Mouse (Mus musculus): ENCODE results near the gene Prrt4. TPM values are rescaled to one million over a fixed set of nuclear protein-coding genes. Genes with fewer than 3 reads are reported as not detected.
"Not testable (repeated sequence)": the region's sequence is repeated elsewhere in the genome, so short reads cannot be mapped to it uniquely, and the experiment has no call there.

The Prrt4 gene
- polyA plus RNA-seq, 1 experiment from 2014 or later: not detected

DNA sequence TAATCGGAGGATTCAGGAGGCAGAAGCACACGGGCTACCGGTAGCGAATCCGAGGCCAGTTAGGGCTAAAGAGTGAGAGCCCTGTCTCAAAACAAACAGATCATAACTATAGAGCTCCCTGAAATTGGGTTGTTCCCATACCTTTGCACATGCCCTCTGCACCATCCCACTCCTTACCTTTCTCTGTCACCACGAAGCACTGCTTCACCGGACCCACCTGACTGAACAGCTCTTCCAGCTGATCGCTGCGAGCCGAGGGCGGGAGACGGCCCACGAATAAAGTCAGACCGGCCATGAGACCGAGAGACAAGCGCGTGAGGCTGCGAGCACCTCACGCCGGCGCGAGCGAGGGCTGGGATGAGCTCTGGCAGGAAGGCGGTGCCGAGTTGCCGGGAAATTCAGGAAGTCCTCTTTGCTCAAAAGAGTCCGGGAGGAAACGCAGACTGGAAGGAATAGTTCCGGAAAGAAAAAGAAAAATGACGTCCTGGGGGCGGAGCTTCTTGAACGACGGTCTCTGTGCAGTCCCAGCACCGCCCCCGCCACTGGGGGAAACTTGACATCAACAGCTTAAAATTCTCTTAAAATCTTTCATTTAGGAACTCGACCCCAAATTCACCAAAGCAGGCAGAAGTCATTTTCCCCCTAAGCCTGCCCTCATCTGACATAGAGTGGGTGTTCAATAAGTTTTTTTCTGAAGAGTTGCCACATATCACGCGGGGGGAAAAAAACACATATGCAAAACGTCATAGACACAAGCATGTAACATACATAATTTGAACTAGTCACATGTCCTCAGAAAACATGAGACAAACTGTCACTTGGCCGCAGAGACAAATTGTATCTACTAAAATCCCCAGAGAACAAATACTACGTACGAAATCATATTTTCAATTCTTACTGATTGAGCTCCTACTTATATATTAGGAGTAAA, 14.8 kb downstream of the Prrt4 start, which contains the start of gene Rbm28:
Gene Rbm28, minus strand, starts transcription at position 693 of the 931 bp plus-strand sequence.
- peaks cover 10% of the 10 kb centered on the region for H3K4me1 ChIP-seq (ENCODE audit: insufficient read depth)
- peak within 1 kb of the TSS; percentile 75 for H3K4me3 ChIP-seq (ENCODE audit: low read depth, low read length)
- peaks cover 26% of the 10 kb centered on the region for H3K27me3 ChIP-seq (ENCODE audit: insufficient read depth, low read length)
- 7% methylated on average over 42 of the region's 42 CpGs for WGBS (ENCODE audit: insufficient replicate concordance)
- no peaks in the 10 kb centered on the region for H3K9me3 ChIP-seq (ENCODE audit: low read length)
- H3K36me3 ChIP-seq (replicated peaks; ENCODE audit: insufficient read depth, low read length): peaks cover 5% of the 10 kb centered on the region; the same call in 1 of the 2 replicates
- H3K27ac ChIP-seq (ENCODE audit: low read depth): no peak within 1 kb of the TSS; the same call in 1 of the 2 replicates
- H3K9ac ChIP-seq (replicated peaks): peak within 1 kb of the TSS; percentile 73
- peak; percentile 89 for ATAC-seq
- peak within 1 kb of the TSS; percentile 85 for H3K4me2 ChIP-seq (ENCODE audit: low read depth, low read length)
- peak; percentile 85 for DNase-seq
- TF ChIP-seq EP300 (IDR thresholded peaks at IDR 0.05; ENCODE audit: low read depth): no peak
- no peak for TF ChIP-seq CTCF (IDR thresholded peaks at IDR 0.05; ENCODE audit: low read depth)

DNA sequence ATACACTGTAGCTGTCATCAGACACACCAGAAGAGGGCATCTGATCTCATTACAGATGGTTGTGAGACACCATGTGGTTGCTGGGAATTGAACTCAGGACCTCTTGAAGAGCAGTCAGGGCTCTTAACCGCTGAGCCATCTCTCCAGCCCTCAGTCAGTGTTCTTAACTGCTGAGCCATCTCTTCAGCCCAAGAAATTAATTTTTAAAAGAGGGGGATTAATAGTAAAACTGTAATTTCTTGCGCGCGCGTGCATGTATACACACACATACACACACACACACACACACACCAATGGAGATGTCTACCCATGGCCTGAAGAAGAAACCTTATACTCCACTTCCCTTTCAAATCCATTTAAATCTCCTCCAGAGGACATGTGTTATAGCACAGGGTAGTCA, 18.1 kb downstream of the Prrt4 start:
- H3K36me3 ChIP-seq (replicated peaks; ENCODE audit: insufficient read depth, low read length): peaks cover 24% of the 10 kb centered on the region
- H3K27ac ChIP-seq (ENCODE audit: low read depth); H3K4me2 ChIP-seq (ENCODE audit: low read depth, low read length); H3K4me1 ChIP-seq (ENCODE audit: insufficient read depth); DNase-seq; H3K9ac ChIP-seq (replicated peaks); H3K4me3 ChIP-seq (ENCODE audit: low read depth, low read length); H3K27me3 ChIP-seq (ENCODE audit: insufficient read depth, low read length); ATAC-seq; H3K9me3 ChIP-seq (ENCODE audit: low read length): not testable (repeated sequence)
- WGBS (ENCODE audit: insufficient replicate concordance): 96% methylated on average over 5 of the region's 5 CpGs

DNA sequence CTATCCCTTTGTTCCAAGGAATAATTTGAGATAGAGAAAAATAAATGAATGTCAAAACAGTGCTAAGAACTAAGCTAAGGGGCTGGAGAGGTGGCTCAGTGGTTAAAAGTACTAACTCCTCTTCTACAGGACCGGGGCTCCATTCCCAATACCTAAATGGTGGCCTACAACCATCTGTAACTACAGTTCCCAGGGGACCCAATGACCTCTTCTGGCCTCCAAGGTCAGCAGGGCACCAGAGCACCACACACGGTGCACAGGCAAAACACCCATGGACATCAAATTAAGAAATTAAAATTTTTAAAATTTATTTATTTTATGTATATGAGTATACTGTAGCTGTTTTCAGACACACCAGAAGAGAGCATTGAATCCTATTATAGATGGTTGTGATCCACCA, 18.6 kb downstream of the Prrt4 start:
- WGBS (ENCODE audit: insufficient replicate concordance): 89% methylated on average over 2 of the region's 2 CpGs
- H3K9me3 ChIP-seq (ENCODE audit: low read length): no peaks in the 10 kb centered on the region
- H3K27me3 ChIP-seq (ENCODE audit: insufficient read depth, low read length): no peaks in the 10 kb centered on the region
- H3K4me2 ChIP-seq (ENCODE audit: low read depth, low read length): no peak overlapping the region
- peaks cover 10% of the 10 kb centered on the region for H3K4me1 ChIP-seq (ENCODE audit: insufficient read depth)
- TF ChIP-seq EP300 (IDR thresholded peaks at IDR 0.05; ENCODE audit: low read depth): no peak
- no peak for ATAC-seq
- H3K27ac ChIP-seq (ENCODE audit: low read depth): no peak overlapping the region
- no peak overlapping the region for H3K9ac ChIP-seq (replicated peaks)
- peaks cover 26% of the 10 kb centered on the region for H3K36me3 ChIP-seq (replicated peaks; ENCODE audit: insufficient read depth, low read length)
- no peak overlapping the region for H3K4me3 ChIP-seq (ENCODE audit: low read depth, low read length)
- no peak for DNase-seq

DNA sequence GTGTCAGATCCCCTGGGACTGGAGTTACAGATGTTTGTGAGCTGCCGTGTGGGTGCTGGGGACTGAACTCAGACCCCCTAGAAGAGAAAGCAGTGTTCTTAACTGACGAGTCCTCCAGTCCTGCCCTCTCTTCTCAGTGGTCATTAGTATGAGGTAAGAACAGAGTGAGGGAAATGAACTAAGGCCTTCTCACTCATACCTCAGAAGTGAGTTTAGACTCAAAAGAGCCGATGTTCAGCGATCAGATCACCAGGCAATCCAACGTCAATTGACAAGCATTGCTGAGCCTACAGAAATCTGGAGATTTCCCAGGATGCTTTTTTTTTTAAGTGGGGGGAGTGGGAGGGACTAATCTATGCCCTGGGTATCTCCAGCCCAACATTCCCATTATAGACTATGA, 23.1 kb downstream of the Prrt4 start:
- Histone ChIP-seq H3K27me3 (ENCODE audit: insufficient read depth, low read length) (no peaks in the 10 kb centered on the region), H3K9ac (replicated peaks) (no peak overlapping the region), H3K4me3 (ENCODE audit: low read depth, low read length) (no peak overlapping the region), H3K4me2 (ENCODE audit: low read depth, low read length) (no peak overlapping the region), H3K27ac (ENCODE audit: low read depth) (no peak overlapping the region), H3K9me3 (ENCODE audit: low read length) (no peaks in the 10 kb centered on the region), H3K36me3 (replicated peaks; ENCODE audit: insufficient read depth, low read length) (peaks cover 54% of the 10 kb centered on the region), H3K4me1 (ENCODE audit: insufficient read depth) (no peaks in the 10 kb centered on the region)
- TF ChIP-seq EP300 (IDR thresholded peaks at IDR 0.05; ENCODE audit: low read depth) (no peak), CTCF (IDR thresholded peaks at IDR 0.05; ENCODE audit: low read depth) (no peak)
- DNase-seq (no peak), ATAC-seq (no peak)
- WGBS (ENCODE audit: insufficient replicate concordance): 86% methylated on average over 5 of the region's 5 CpGs

GRCm38 (mm10) chr6:29150001-29150400, 29.4 kb downstream of the Prrt4 start:
- Histone ChIP-seq H3K4me2 (ENCODE audit: low read depth, low read length) (no peak overlapping the region), H3K27me3 (ENCODE audit: insufficient read depth, low read length) (no peaks in the 10 kb centered on the region), H3K36me3 (replicated peaks; ENCODE audit: insufficient read depth, low read length) (peaks cover 27% of the 10 kb centered on the region), H3K4me3 (ENCODE audit: low read depth, low read length) (no peak overlapping the region), H3K4me1 (ENCODE audit: insufficient read depth) (0 out of 2 replicates have a peak, but pooled peaks cover 2% of the 10 kb centered on the region), H3K9ac (replicated peaks) (no peak overlapping the region), H3K27ac (ENCODE audit: low read depth) (no peak overlapping the region), H3K9me3 (ENCODE audit: low read length) (no peaks in the 10 kb centered on the region)
- TF ChIP-seq EP300 (IDR thresholded peaks at IDR 0.05; ENCODE audit: low read depth) (no peak), CTCF (IDR thresholded peaks at IDR 0.05; ENCODE audit: low read depth) (no peak)
- ATAC-seq (no peak), DNase-seq (no peak)
- WGBS (ENCODE audit: insufficient replicate concordance): 74% methylated on average over 1 of the region's 1 CpGs

DNA sequence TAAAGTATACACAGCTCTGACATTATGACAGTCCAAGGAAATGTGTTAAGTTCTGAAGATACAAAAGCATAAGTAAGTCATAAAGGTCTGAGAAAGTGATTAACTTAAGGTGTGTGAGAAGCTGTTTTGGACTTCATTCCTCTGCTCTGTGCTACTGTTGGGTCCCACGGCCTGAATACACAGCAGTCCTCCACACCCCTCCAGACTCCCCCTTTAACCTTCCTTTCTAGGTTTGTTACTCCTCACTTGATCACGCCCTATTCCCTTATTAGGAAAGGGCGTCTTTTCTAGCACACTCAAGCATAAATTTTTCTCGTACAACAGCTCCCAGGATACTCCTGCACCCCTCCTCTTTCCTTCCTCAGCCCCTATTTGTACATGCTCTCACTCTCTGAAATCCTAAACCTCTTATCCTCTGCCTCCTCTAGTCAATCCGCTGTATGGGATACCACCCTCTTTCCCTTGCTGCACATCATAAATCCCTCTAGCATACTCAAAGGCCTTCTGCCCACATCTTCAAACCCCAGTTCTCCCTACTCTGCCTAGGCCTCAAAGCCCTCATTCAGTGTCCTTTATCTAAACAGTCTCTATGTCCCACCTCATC, 31.9 kb downstream of the Prrt4 start:
- no peak overlapping the region for H3K4me2 ChIP-seq (ENCODE audit: low read depth, low read length)
- H3K27ac ChIP-seq (ENCODE audit: low read depth): no peak overlapping the region
- H3K36me3 ChIP-seq (replicated peaks; ENCODE audit: insufficient read depth, low read length): peaks cover 12% of the 10 kb centered on the region
- H3K9ac ChIP-seq (replicated peaks): no peak overlapping the region
- no peak for ATAC-seq
- H3K4me3 ChIP-seq (ENCODE audit: low read depth, low read length): no peak overlapping the region
- no peaks in the 10 kb centered on the region for H3K27me3 ChIP-seq (ENCODE audit: insufficient read depth, low read length)
- TF ChIP-seq EP300 (IDR thresholded peaks at IDR 0.05; ENCODE audit: low read depth) (no peak), CTCF (IDR thresholded peaks at IDR 0.05; ENCODE audit: low read depth) (no peak)
- 79% methylated on average over 5 of the region's 5 CpGs for WGBS (ENCODE audit: insufficient replicate concordance)
- no peak for DNase-seq
- no peaks in the 10 kb centered on the region for H3K9me3 ChIP-seq (ENCODE audit: low read length)
- 0 out of 2 replicates have a peak, but pooled peaks cover 2% of the 10 kb centered on the region for H3K4me1 ChIP-seq (ENCODE audit: insufficient read depth)

Data from liver, postnatal 0 days (tissue).